Mouse (Mus musculus) T-helper 1 cell (primary cell): ENCODE results near the gene Spp2.

ENCODE experiments used
- in situ Hi-C: fragments of 300-600 bp; cut with MboI, MseI; formaldehyde crosslinking; loops from one replicate; pipeline ENCODE4 v1.15.1; 2025; ENCODE audit warnings: high pct_unique_total_duplicates

Gene Spp2

GRCm38 (mm10) chr1:88433096-88433883 lies 26.5 kb downstream of the Spp2 start:
- in situ Hi-C loops: no loop called here

- in situ Hi-C loops: no loop called here
Observed at GRCm38 (mm10) chr1:88434057-88434456, 27.3 kb downstream of the Spp2 start.

GRCm38 (mm10) chr1:88437206-88438126 lies 30.7 kb downstream of the Spp2 start:
- in situ Hi-C loops: no loop called here

GRCm38 (mm10) chr1:88443383-88443782 lies 36.6 kb downstream of the Spp2 start:
- in situ Hi-C loops: no loop called here

GRCm38 (mm10) chr1:88445400-88445799 lies 38.6 kb downstream of the Spp2 start:
- in situ Hi-C loops: loop anchor here (5.0 kb wide), 1 partner anchor 262 kb away; no protein-coding TSS in a partner anchor

- in situ Hi-C loops: loop anchor here (5.0 kb wide), 1 partner anchor 261 kb away; no protein-coding TSS in a partner anchor
Observed at GRCm38 (mm10) chr1:88446270-88447030, 39.7 kb downstream of the Spp2 start.

GRCm38 (mm10) chr1:88447483-88447882 lies 40.7 kb downstream of the Spp2 start:
- in situ Hi-C loops: loop anchor here (5.0 kb wide), 1 partner anchor 260 kb away; no protein-coding TSS in a partner anchor

- in situ Hi-C loops: loop anchor here (5.0 kb wide), 1 partner anchor 259 kb away; no protein-coding TSS in a partner anchor
Observed at GRCm38 (mm10) chr1:88448094-88448493, 41.3 kb downstream of the Spp2 start.

- in situ Hi-C loops: loop anchor here (5.0 kb wide), 1 partner anchor 258 kb away; no protein-coding TSS in a partner anchor
Observed at GRCm38 (mm10) chr1:88449741-88450140, 43.0 kb downstream of the Spp2 start.

GRCm38 (mm10) chr1:88450668-88451067 lies 43.9 kb downstream of the Spp2 start:
- in situ Hi-C loops: no loop called here

- in situ Hi-C loops: no loop called here
Observed at GRCm38 (mm10) chr1:88452198-88452597, 45.4 kb downstream of the Spp2 start.

GRCm38 (mm10) chr1:88454703-88455102 lies 47.9 kb downstream of the Spp2 start:
- in situ Hi-C loops: no loop called here

GRCm38 (mm10) chr1:88455761-88456160 lies 49.0 kb downstream of the Spp2 start:
- in situ Hi-C loops: no loop called here

- in situ Hi-C loops: no loop called here
Observed at GRCm38 (mm10) chr1:88456451-88457072, 49.8 kb downstream of the Spp2 start.

- in situ Hi-C loops: no loop called here
Observed at GRCm38 (mm10) chr1:88459196-88459595, 52.4 kb downstream of the Spp2 start.

- in situ Hi-C loops: no loop called here
Observed at GRCm38 (mm10) chr1:88459655-88460054, 52.9 kb downstream of the Spp2 start.

- in situ Hi-C loops: no loop called here
Observed at GRCm38 (mm10) chr1:88461096-88461495, 54.3 kb downstream of the Spp2 start.

- in situ Hi-C loops: no loop called here
Observed at GRCm38 (mm10) chr1:88462484-88462883, 55.7 kb downstream of the Spp2 start.

- in situ Hi-C loops: no loop called here
Observed at GRCm38 (mm10) chr1:88463241-88463640, 56.5 kb downstream of the Spp2 start.

GRCm38 (mm10) chr1:88464109-88464905 lies 57.5 kb downstream of the Spp2 start:
- in situ Hi-C loops: no loop called here
